Mouse (Mus musculus) forebrain, embryonic 16.5 days (tissue): ENCODE results near the gene Chm. TPM values are rescaled to one million over a fixed set of nuclear protein-coding genes. Genes with fewer than 3 reads are reported as not detected.

Source experiments
- ATAC-seq: fragments of 200-750 bp; cut with Nextera tagmentation; 2 replicates; pipeline ENCODE4 v1.8.0; 2017; ENCODE audit warnings: mild to moderate bottlenecking, moderate library complexity
- H3K27ac ChIP-seq: fragments of 300-500 bp; sonication (generic); 2 replicates; pipeline ENCODE4 v1.5.1; 2014; ENCODE audit warnings: low read length, control low read depth
- H3K27me3 ChIP-seq: fragments of 300-500 bp; sonication (generic); replicated peaks from 2 replicates; pipeline ENCODE4 v1.6.1; 2014; ENCODE audit warnings: low read length; ENCODE audit not compliant: control insufficient read depth, insufficient read depth
- H3K36me3 ChIP-seq: fragments of 300-500 bp; sonication (generic); 2 replicates; pipeline ENCODE4 v1.6.1; 2014; ENCODE audit not compliant: control insufficient read depth, insufficient read depth
- H3K4me1 ChIP-seq: fragments of 300-500 bp; sonication (generic); replicated peaks from 2 replicates; pipeline ENCODE4 v1.6.1; 2014; ENCODE audit warnings: low read length; ENCODE audit not compliant: control insufficient read depth, insufficient read depth
- H3K4me2 ChIP-seq: fragments of 300-500 bp; sonication (generic); 2 replicates; pipeline ENCODE4 v1.6.1; 2014; ENCODE audit warnings: mild to moderate bottlenecking, low read length, control low read depth
- H3K4me3 ChIP-seq: fragments of 300-500 bp; sonication (generic); replicated peaks from 2 replicates; pipeline ENCODE4 v1.5.1; 2014; ENCODE audit warnings: mild to moderate bottlenecking, low read length, control low read depth
- H3K9ac ChIP-seq: fragments of 300-500 bp; sonication (generic); replicated peaks from 2 replicates; pipeline ENCODE4 v1.6.1; 2014; ENCODE audit warnings: low read depth, low read length, control low read depth
- H3K9me3 ChIP-seq: fragments of 300-500 bp; sonication (generic); 2 replicates; pipeline ENCODE4 v1.6.1; 2016; ENCODE audit warnings: low read length; ENCODE audit not compliant: control insufficient read depth
- WGBS: fragments of 180-500 bp; shearing (Covaris S2); extraction: QIAGEN DNeasy Blood & Tissue Kit; methylation state at CpG from one replicate; pipeline ENCODE4 v1.1.7; 2014; 5-methylcytosine and 5-hydroxymethylcytosine counted together
- microRNA counts: library from miRNA; unstranded; fragments of <30 nt; microRNA quantifications from one replicate; lab custom pipeline; 2016
- microRNA-seq: library from miRNA; unstranded; fragments of <30 nt; microRNA quantifications from one replicate; pipeline ENCODE4, GENCODE M21; 2017
- polyA plus RNA-seq: library from polyadenylated mRNA; unstranded; fragments of >200 nt; fragmentation: Nextera tagmentation; extraction: Ambion mirVana; gene quantifications from 2 replicates; pipeline ENCODE4 v1.2.1, GENCODE M21; 2015

Chm gene
- polyA plus RNA-seq, 1 experiment from 2014 or later: 16.2 TPM

DNA sequence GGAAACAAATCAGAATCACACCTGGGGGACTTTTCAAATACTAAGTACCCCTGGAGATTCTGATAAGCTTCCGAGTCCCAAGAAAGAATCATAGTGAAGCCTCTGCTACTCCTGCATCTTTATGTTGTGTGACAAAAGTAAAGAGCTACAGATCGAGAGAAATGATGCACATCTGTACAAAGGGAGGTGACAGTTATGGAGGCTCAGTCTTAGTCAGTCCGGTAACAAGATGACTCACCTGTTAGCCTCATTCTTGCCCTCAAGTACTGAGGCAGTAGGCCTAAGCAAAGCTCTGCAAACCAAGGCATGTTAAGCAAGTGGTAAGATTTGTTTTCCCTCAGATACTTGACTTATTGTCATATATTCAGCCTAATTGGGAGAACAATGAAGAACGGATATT lies 110.5 kb downstream of the Chm start:
- no peak for ATAC-seq
- H3K9me3 ChIP-seq: no peaks in the 10 kb centered on the region
- H3K4me3 ChIP-seq: no peak overlapping the region
- no peaks in the 10 kb centered on the region for H3K4me1 ChIP-seq
- no peak overlapping the region for H3K4me2 ChIP-seq
- H3K9ac ChIP-seq: no peak overlapping the region
- no peaks in the 10 kb centered on the region for H3K36me3 ChIP-seq
- WGBS: 89% methylated on average over 4 of the region's 4 CpGs
- H3K27ac ChIP-seq: no peak overlapping the region
- no peaks in the 10 kb centered on the region for H3K27me3 ChIP-seq

DNA sequence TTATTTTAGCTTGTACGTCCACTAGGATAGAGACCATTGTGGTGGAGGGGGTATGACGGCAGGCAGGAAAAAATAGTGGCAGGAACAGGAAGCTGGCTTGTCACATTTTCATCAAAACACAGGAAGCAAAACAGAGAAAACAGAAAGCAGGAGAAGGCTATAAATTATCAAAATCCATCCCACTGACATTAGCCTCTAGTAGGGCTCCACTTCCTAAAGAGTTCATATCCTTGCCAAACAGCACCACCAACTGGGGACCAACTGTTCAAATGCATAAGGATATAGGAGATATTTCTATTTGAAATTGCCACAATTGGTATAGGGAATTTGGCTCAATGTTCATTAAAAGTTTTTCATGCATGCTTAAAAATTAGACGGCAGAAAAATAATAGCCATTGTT lies 181.7 kb downstream of the Chm start:
- Histone ChIP-seq H3K9ac (no peak overlapping the region), H3K36me3 (no peaks in the 10 kb centered on the region), H3K9me3 (no peaks in the 10 kb centered on the region), H3K4me1 (no peaks in the 10 kb centered on the region), H3K4me2 (no peak overlapping the region), H3K27me3 (no peaks in the 10 kb centered on the region), H3K4me3 (no peak overlapping the region), H3K27ac (no peak overlapping the region)
- 81% methylated on average over 3 of the region's 3 CpGs for WGBS
- no peak for ATAC-seq

DNA sequence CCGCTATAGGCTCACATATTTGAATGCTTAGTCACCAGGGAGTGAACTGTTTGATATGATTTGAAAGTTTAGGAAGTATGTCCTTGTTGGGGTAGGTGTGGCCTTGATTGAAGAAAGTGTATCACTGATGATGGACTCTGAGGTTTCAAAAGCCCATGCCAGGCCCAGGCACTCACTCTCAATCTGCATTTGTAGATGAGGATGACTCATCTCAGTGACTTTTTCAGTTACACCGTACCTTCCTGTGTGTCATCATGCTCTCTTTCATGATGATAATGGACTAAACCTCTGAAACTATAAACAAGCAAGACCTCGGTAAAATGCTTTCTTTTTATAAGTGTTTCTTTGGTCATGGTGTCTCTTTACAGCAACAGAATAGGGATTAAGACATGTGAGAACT lies 183.1 kb downstream of the Chm start:
- Histone ChIP-seq H3K4me1 (no peaks in the 10 kb centered on the region), H3K27me3 (no peaks in the 10 kb centered on the region), H3K9me3 (no peaks in the 10 kb centered on the region), H3K4me2 (no peak overlapping the region), H3K27ac (no peak overlapping the region), H3K4me3 (no peak overlapping the region), H3K9ac (no peak overlapping the region), H3K36me3 (no peaks in the 10 kb centered on the region)
- 60% methylated on average over 3 of the region's 3 CpGs for WGBS
- ATAC-seq: no peak

MicroRNA genes within 50 kb of the gene (microRNA counts, 519-probe panel; counts per million panel counts)
- 2,816 counts per million, percentile 73 among the panel's probes with 10 or more counts for microRNA mmu-miR-361 (lab: Ali Mortazavi, UCI)

Small RNA genes lying within 50 kb of the gene (microRNA-seq; reads per million reads assigned to microRNA genes)
- gene Mir361: 3,726 reads per million, percentile 89 among the genes with 10 or more reads in this experiment

Other genes with a start within 250 kb of the Chm start
- gene Dach2, start 112.0 kb upstream of the Chm start, polyA plus RNA-seq: 3.5 and 3.6 TPM in 2 replicates